Mouse (Mus musculus): ENCODE measurements around the gene Prickle2.

The Prickle2 gene

DNA sequence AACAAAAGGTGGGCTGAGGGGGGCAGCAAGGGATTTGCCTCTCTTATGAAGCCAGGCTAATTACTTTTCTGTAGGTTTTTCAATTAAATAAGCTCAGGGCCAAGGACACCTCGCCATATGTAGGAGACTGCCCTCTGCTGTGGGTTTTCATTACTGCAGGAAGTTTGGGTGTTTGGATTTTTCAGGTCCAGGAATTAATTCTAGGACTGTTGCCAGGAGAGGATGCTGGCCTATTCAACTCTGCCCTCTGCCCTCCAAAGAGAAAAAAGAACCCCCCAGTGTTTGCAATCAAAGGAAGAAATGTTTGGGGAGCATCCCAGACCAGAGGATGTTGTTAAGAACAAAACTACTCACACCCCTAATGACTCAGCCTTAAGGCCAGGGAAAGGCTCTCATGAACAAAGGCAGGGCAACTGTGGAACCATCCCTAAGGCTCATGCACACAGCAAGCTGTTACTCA lies 40.4 kb downstream of the Prickle2 start:
- DNase-seq: peak; percentile 76

DNA sequence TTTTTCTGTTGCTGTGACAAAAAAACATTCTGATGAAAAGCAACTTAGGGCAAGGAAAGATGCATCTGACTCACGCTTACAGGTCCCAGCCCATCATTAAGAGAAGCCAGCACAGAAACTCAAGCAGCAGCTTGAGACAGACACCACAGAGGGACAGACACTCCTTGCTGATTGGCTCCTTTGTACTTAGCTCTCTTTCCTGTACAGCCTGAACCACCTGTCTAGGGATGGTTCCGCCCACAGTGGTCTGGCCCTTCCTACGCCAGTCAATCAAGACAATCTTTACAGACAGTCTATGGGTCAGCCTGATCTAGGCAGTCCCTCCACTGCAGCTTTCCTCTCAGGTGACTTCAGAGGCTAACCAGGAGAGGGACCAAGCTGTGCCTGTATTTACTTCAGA lies 42.1 kb downstream of the Prickle2 start:
- no peak for DNase-seq

DNA sequence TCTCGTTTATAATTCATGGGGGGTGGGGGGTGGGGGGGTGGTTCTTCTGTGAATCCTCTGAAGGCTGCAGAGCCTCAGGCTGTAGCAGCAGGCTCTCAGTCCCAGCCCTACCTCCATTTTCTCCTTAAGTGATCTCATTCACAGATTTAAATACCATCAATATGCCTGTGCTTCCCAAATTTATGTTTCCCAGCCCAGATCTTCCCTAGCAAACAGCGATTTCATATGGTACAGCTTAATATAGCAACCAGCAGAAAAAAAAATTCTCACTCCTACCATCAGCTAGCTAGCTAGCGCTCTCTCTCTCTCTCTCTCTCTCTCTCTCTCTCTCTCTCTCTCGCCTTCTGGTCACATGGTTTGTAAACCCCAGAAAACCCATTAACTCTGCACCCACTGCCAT lies 42.5 kb downstream of the Prickle2 start:
- no peak for DNase-seq

DNA sequence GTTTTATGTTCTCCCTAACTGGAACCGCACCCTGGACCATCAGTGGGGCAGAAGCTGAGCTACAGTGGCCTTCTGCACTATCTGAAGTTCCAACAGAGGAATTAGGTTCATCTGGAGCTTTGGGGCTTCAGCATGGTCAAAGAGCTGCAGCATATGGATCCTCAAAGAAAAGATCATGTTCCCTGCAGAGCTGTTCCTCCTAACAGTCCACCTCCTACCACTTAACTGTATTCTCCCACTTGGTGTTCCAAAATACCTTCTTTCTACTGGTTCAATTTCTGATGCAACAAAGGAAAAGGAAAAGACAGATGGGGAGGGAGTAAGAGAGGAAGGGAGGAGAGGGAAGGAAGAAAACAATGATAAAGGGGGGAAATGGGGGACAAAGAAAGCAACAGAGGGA lies 56.9 kb downstream of the Prickle2 start:
- DNase-seq: no peak

DNA sequence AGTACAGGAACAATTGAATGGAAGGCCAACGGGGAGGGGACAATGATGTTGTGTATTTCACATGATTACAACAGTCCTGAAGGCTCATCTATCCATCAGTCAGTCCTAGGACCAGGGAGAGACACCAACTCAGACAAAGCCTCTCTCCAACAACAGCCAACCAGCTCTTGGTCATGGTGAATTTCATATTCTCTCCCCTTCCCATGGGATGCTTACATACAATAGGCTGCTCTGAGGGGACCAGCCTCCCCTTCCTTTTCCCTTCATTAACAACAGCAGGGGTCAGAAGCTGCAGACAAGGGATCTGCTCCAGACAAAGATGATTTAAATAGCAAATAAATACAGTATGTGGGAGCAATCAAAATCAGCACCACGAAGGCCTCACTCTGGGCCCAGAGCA lies 57.4 kb downstream of the Prickle2 start:
- no peak for DNase-seq

DNA sequence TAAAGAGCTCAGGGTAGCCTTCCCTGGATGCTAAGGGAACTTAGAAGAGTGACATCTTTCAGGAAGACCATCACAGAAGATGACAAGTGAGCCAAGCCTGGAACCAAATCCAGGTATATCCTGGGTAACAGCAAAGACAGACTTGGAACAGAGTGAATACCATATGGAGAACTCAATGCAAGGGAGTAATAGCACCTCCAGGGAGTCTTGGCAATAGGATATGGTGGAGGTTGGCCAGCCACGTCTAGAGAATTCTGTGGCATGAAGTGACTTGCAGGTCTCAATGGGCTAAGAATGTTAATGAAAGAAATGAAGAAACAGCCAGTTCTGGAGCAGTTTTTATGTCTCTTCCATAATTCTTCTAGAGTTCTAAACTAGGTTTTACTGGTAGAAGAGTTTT lies 63.0 kb downstream of the Prickle2 start:
- no peak for DNase-seq

DNA sequence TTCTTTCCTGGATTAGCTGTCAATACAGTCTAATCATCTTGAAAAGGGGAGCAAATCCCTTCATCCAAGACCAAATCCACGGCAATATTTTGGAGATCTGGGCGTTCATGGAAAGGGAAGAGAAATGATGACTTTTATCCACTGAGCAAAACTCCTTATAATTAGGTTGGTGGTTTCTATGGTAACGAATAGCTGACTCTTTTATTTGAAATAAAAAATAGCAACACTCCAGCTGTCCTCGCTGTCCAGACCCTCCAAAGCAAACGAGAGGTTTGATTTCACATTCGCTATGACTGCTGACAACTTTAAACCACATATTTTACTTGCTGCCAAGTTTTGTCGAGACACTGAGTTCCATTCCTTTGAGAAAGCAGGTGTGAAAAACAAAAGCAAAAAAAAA lies 64.0 kb downstream of the Prickle2 start:
- DNase-seq: no peak

DNA sequence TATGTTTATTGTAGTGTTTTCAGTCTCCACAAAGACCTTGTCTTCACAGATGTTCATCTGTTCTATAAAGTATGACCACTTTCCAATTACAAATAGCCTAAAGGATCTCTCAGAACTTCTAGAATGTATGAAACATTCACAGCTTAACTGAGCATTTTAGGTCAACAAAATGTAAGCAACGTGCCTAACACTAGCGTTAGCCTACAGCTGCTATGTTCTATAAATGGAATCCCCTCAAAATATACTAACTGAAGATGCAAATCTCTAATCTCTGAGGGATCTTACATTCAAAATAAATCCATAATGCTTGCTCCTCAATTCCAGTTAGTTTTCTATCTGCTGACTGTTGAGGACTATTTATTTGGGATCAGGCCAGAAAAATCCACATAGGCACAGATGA lies 65.1 kb downstream of the Prickle2 start:
- no peak for DNase-seq

DNA sequence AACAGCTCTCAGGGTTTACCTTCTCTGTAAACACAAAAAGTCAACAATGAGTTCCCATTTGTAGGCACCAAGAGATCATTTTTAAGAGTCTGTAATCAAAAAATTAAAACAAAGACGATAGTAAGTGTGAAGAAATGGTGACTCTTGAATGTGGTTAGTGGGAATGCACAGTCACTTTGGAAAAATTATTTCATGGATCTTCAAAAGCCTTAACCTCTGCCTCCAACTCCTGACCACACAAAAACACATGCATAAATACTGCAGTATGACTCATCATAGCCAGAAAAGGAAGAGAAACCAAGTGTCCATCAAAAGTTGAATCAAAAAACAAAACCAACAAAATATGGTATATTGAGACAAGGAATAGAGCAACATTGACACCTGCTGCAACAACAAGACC lies 69.5 kb downstream of the Prickle2 start:
- no peak for DNase-seq

DNA sequence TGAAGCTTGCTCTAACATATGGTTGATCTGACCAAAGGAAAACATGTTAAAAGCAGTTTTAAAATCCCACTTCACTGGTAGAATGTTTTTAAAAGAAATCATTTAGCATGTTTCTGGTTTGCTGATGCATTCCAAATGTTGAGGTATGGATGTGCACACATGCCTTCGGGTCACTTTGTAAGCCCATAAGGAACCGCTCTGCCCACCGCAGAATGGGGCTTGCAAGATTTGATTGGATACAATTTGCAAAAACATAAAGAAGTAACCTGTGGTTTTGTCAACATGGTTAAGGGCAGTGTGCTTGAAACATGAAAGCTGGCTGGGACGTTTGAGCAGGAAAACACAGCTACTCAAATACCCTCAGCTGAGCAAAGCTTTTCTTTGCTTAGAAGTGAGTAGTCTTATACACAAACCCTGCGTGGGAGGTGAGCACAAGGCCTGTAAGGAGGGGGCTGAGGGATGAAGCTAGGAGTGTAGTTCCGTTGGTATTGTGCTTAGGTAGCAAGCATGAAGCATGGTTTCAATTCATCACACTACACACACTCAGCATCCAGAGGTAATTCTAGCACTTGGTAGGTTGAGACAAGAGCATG lies 71.0 kb downstream of the Prickle2 start:
- no peak for DNase-seq

DNA sequence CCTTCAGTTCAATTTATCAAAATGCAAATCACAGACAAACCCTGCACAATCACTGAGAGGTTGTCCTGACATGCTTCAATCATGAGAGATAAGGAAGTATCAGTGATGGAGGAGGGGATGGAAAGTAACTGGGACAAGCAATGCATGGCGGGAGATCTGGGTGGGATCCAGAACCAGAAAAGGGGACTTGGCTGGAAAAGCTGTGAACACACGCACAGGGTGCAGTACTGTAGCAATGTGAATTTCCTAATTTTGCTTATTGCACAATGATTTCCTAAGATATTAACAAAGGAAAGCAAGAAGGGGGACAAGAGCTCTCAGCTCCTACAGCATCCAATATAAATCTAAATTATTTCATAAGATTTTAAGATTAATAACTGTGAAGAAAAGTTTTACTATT lies 75.0 kb downstream of the Prickle2 start:
- DNase-seq: no peak

DNA sequence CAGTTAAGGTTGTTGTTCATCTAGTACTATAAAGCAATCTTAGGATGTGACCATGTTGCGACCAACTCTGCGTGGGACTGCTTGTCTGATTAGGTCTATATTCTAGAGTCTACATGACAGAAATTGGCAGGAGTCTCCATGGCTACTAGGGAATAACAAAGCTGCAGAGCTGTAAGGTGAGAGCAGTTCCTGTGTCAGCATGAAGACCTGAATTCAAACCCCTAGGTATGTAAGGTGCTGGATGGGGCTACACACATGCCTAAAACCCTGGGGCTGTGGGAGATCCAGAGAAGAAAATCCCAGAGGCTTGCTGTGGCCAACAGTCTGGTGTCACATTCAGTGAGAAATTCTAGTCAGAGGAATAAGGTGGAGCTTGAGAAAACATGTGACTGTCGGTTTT lies 78.2 kb downstream of the Prickle2 start:
- no peak for DNase-seq

DNA sequence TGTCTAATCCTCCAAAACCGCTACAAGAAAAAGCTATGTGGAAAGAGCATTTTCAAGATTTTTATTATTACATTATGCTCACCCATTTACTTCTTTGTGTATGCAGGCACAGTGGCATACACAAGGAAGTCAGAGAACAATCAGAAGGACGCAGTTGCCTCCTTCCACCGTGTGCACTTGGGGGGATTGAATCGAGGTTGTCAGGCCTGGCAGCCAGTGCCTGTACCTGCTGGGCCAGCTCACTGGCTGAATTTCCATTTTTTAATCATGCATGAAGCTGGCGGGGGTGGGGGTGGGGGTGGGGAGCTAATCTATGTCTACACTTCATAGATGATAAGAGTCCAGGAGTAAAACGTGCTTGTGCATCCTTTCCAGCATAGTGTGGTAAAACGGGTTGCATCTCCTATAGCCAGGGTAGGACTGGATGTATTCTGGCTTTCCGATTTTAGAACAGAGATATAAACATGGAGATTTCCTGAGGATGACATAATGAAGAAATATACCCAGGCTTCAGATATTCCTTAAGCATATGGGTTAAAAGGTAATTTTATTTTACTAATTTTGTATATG lies 78.8 kb downstream of the Prickle2 start:
- DNase-seq: peak; percentile 28

DNA sequence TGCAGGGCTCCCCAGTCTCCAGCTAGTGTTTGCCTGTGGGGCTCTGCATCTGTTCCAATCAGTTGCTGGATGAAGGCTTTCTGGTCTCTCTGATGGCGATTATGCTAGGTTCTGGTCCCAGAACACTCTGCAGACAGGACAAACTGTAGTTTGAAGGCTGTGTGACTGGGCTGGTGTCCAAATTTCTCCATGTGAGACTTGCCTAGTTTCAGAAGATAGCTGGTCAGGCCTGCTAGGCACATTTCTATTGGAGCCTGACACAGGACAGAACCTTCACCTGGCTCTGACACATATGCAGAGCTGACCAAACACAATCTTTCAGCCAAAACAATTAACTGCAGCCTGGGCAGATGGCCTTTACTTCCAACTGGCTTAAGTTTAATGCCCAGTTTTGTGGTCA lies 80.0 kb downstream of the Prickle2 start:
- DNase-seq: no peak

DNA sequence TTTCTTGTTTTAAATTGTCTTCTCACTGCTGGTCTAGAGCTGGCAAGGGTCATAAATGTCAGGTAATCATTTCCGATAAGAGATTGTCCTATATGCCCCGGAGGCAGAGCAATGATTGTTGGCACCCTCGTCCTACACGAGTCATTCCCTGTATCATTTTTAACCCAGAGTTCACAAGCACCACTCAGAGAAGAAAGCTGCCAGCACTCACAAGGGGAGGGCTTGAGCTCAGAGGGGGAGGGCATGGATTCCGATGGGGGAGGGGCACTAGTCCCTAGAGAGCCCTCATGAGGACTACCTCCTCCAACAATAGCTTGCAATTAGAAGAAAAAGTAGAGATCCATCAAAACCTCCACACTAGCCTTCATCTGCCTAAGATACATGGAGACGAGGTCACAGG lies 81.6 kb downstream of the Prickle2 start:
- no peak for DNase-seq

DNA sequence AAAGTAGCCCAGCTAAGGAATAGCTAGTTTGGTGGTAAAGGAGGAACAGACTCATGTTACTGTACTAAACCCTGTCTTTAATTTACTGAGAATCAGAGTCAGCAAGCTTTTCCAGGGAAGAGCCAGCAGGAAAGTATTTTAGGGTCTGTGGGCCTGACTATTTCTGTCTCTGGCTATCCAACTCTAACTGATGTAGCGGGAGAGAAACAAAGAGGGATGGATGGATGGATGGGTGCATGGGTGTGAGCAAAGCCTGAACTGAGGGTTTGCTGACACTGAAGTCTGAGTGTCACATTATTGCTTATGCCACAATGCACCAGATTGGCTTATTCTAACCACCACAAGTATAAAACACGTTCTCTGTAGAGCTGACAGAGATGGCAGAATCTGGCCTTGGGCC lies 88.8 kb downstream of the Prickle2 start:
- no peak for DNase-seq

DNA sequence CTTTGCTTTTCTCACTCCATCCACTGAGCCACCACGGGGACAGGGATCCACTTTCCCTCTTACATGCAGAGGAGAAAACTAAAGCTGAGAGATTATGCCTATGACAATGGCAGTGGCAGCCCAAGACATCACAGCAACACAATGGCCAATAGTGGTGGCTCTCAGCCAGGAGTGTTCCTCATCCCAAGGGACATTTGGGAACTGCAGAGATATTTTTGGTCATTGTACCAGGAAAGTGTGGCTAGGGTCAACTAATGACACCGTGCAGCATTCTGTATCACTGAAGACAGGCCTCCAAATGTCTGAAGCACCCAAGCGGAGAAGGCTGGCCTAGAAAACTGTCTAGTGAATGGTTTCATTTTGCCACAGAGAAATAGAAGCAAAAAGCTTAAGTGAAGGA lies 91.2 kb downstream of the Prickle2 start:
- DNase-seq: no peak

DNA sequence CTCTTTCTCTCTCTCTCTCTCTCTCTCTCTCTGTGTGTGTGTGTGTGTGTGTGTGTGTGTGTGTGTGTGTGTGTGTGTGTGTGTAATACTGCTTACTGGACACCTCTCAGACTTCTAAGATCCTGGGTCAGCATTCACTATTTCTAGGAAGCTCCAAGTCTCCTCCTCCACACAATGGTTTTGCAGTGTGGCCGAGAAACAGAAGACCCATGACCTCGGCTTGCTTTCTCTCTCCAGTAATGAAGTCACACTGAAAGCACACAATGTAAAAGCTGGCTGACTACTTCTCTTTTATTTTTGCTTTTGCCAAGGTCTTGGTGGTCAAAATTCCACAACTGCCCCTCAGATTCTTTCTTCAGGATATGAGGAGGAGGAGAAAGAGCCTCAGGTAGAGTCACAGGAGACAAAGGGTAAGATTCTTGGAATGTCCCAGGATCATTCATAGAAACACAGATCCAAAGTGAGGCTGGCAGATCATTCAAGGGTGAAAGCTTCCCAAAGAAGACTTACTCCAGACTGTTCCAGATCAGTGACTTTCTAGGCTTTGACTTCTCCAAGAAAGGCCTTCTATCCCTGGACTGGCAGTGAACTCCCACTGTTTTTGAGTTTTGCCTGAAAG lies 93.7 kb downstream of the Prickle2 start:
- no peak for DNase-seq

DNA sequence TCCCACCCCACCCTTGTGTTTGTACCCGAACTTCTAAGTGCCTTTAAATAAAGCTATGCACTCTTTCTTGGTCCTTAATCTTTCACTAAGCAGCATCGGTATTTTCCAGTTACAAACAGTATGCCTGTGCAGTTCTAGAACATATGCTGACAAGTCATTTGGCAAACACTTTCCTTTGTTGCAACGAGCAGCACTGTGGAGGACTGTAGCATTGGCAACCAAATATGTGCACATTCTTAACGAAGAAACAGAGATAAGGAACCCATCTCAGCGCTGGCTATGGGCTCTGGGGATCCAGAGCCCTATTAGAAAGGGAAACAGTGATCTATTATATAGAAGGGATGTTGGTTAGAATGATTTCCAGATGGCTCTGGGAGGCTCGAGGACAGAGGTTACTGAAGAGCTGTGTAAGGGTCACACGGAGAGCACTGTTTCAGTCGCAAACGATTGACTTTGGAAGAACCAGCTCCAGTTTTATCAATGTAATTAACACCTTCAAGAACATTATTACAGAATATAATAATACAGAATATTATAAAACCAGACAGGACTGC lies 96.2 kb downstream of the Prickle2 start:
- no peak for DNase-seq

DNA sequence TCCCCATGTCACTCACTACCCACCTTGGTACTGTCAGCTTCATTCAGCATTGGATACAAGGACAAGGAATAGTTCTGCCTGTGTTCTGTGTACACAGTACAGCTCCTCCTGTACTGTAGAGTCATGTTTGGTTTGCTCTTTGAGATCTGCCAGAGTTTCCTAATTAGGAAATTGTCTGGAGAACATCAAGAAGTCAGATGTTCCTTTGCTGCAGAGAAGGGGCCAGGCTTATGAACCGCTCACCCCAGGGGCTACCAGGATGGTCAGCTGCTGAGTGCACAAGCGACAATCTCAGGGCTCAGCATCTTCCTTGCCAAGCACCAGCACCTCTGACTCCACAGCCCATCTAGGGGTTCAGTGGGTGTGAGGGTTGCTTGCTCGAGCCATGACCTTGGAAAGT lies 96.9 kb downstream of the Prickle2 start:
- no peak for DNase-seq

DNA sequence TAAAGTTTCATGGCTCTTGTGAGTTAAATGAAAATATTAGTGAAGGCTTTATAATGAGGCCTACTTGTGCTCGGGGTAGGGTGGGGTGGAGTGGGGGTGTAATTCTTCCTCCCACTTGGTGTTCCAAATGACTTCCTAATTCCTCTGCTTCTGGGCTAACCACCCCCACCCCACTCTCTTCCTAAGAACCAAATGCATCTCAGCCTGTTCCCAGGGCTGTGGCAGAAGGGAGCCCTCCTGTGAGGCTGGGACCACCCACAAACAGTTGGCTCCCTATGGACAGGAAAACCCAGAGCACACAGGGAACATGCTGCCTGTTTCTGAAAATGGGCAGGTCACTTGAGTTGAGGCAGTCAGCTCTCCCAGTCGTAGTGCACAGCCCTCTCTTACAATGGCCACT lies 100.8 kb downstream of the Prickle2 start:
- no peak for DNase-seq

DNA sequence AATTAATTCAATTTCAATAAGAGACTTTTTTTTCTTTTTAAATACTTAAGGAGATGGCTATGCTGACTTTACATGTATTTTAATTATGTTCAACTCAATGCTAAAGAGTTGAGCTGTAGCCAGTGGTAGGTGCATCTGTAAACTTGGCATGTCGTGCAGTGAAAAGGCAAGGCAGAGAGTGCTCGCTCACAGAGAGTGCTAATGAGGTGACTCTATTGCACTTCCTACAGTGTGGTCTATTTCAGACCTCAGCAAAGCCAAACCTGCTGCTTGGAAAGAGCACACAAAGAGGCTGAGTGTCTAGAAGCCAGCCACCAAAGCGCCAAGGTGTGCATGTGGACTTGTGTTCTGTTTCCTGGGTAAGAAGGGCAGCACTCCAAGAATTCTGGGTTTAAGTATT lies 109.6 kb downstream of the Prickle2 start:
- no peak for DNase-seq

DNA sequence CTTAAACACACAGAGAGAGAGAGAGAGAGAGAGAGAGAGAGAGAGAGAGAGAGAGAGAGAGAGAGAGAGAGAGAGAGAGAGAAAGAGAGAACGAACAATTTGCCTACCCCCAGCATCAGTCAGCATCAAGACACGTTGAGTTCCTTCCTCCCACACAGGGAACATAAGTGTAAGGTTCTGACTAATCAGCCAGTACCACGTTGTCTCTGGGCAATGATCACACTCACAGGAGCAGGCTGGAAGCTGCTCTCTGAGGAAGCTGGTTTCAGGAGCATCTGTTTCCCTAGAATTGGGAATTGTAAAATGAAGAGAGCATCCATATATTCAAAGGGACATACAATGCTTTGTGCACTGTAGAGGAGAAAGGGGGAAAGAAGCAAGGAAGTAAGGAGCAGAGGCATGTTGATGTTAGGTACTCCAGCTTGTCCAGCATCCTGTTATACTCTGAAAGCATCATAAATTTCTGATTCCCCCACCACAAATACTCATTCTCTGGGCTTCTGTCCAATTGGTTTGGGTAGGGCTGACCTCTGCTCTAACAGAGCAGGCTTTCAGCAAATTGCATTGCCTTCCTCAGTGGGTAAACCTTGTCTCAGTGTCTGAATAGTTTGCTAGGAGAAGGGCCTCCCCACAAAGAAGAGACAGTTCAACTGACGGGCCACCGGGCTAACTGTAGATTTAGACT lies 116.4 kb downstream of the Prickle2 start:
- DNase-seq: no peak

DNA sequence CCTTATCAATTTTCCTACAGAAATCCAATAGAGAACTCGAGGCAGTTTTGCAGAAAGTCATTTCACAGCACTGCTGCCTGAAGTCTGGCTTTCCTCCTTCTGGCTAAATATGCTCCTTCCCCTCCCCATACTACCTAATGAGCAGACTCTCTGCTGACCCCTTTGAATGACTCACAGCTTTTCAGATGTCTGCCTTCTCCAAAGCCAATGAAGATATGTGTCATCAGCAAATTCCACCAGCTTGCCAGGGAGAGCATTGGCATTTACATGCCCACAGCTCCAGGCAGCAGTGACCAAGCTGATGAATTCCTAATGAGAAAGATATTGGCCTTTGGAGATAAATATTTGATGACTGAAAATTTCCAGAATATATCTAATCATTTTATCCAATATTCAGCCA lies 121.9 kb downstream of the Prickle2 start:
- no peak for DNase-seq

Measured in retina, postnatal 1 day (tissue).